Mouse (Mus musculus) embryonic facial prominence, embryonic 11.5 days (tissue): ENCODE measurements around the gene Fam19a5. TPM values are rescaled to one million over a fixed set of nuclear protein-coding genes. Genes with fewer than 3 reads are reported as not detected.

Experiments
- ATAC-seq: fragments of 200-750 bp; cut with Nextera tagmentation; replicated peaks from 2 replicates; pipeline ENCODE4 v1.8.0; 2017; ENCODE audit warnings: low read depth; ENCODE audit not compliant: insufficient number of reproducible peaks, low FRiP score, low TSS enrichment
- DNase-seq: peaks from one replicate; pipeline ENCODE4 v3.0.0-alpha.2; 2015; ENCODE audit warnings: low spot score
- H3K27ac ChIP-seq: fragments of 300-500 bp; sonication (generic); replicated peaks from 2 replicates; pipeline ENCODE4 v1.5.1; 2014; ENCODE audit warnings: mild to moderate bottlenecking, low read depth, low read length, control low read depth
- H3K27me3 ChIP-seq: fragments of 300-500 bp; sonication (generic); 2 replicates; pipeline ENCODE4 v1.6.1; 2014; ENCODE audit warnings: mild to moderate bottlenecking, low read length, moderate library complexity, mixed read lengths; ENCODE audit not compliant: control insufficient read depth, insufficient read depth
- H3K36me3 ChIP-seq: fragments of 300-500 bp; sonication (generic); replicated peaks from 2 replicates; pipeline ENCODE4 v1.6.1; 2014; ENCODE audit warnings: low read depth, mild to moderate bottlenecking, low read length, moderate library complexity, mixed read lengths; ENCODE audit not compliant: control insufficient read depth, insufficient read depth
- H3K4me1 ChIP-seq: fragments of 300-500 bp; sonication (generic); 2 replicates; pipeline ENCODE4 v1.6.1; 2014; ENCODE audit warnings: low read length, mixed read lengths; ENCODE audit not compliant: control insufficient read depth, insufficient read depth
- H3K4me2 ChIP-seq: fragments of 300-500 bp; sonication (generic); 2 replicates; pipeline ENCODE4 v1.6.1; 2014; ENCODE audit warnings: low read depth, mild to moderate bottlenecking, control low read depth, low read length, moderate library complexity
- H3K4me3 ChIP-seq: fragments of 300-500 bp; sonication (generic); 2 replicates; pipeline ENCODE4 v1.5.1; 2014; ENCODE audit warnings: low read depth, low read length, control low read depth
- H3K9ac ChIP-seq: fragments of 300-500 bp; sonication (generic); replicated peaks from 2 replicates; pipeline ENCODE4 v1.6.1; 2014; ENCODE audit warnings: mild to moderate bottlenecking, control low read depth, low read length
- H3K9me3 ChIP-seq: fragments of 300-500 bp; sonication (generic); replicated peaks from 2 replicates; pipeline ENCODE4 v1.6.1; 2016; ENCODE audit warnings: mild to moderate bottlenecking, low read length, inconsistent platforms, mixed read lengths; ENCODE audit not compliant: control insufficient read depth
- WGBS: fragments of 180-500 bp; shearing (Covaris S2); extraction: QIAGEN DNeasy Blood & Tissue Kit; methylation state at CpG from one replicate; pipeline ENCODE4 v1.1.7; 2014; 5-methylcytosine and 5-hydroxymethylcytosine counted together
- polyA plus RNA-seq: library from polyadenylated mRNA; unstranded; fragments of >200 nt; fragmentation: Nextera tagmentation; extraction: Ambion mirVana; gene quantifications from 2 replicates; pipeline ENCODE4 v1.2.1, GENCODE M21; 2014

The Fam19a5 gene
- polyA plus RNA-seq, 1 experiment from 2014 or later, result 3.6 TPM

GRCm38 (mm10) chr15:87545130-87545642 lies 1.1 kb downstream of the Fam19a5 start:
- no peak for DNase-seq
- no peak for ATAC-seq
- Histone ChIP-seq H3K36me3 (no peaks in the 10 kb centered on the region), H3K4me2 (peak overlapping the region; percentile 93), H3K4me3 (peak overlapping the region; percentile 58), H3K9me3 (no peaks in the 10 kb centered on the region), H3K27ac (no peak overlapping the region), H3K9ac (peak overlapping the region; percentile 71), H3K4me1 (no peaks in the 10 kb centered on the region), H3K27me3 (peaks cover 16% of the 10 kb centered on the region)
- WGBS, result 8% methylated on average over 18 of the region's 18 CpGs

- no peak for DNase-seq
- Histone ChIP-seq H3K4me2 (no peak overlapping the region), H3K9ac (no peak overlapping the region)
Observed at GRCm38 (mm10) chr15:87545731-87546360, 1.7 kb downstream of the Fam19a5 start.

GRCm38 (mm10) chr15:87547022-87547421 lies 2.9 kb downstream of the Fam19a5 start:
- Histone ChIP-seq H3K27ac (no peak overlapping the region), H3K9ac (no peak overlapping the region), H3K36me3 (no peaks in the 10 kb centered on the region), H3K27me3 (peaks cover 16% of the 10 kb centered on the region), H3K4me3 (no peak overlapping the region), H3K4me1 (no peaks in the 10 kb centered on the region), H3K9me3 (no peaks in the 10 kb centered on the region), H3K4me2 (no peak overlapping the region)
- 42% methylated on average over 5 of the region's 5 CpGs for WGBS
- DNase-seq (peak; percentile 79), ATAC-seq (no peak)

More at GRCm38 (mm10) chr15:87545731-87546360, 1.7 kb downstream of the Fam19a5 start:
- H3K27me3 ChIP-seq, result peaks cover 16% of the 10 kb centered on the region
- 27% methylated on average over 8 of the region's 8 CpGs for WGBS
- no peaks in the 10 kb centered on the region for H3K4me1 ChIP-seq
- H3K27ac ChIP-seq, result no peak overlapping the region
- peak overlapping the region; percentile 58 for H3K4me3 ChIP-seq
- ATAC-seq, result no peak
- no peaks in the 10 kb centered on the region for H3K9me3 ChIP-seq
- no peaks in the 10 kb centered on the region for H3K36me3 ChIP-seq

GRCm38 (mm10) chr15:87549724-87550123 lies 5.6 kb downstream of the Fam19a5 start:
- Histone ChIP-seq H3K4me1 (no peaks in the 10 kb centered on the region), H3K27ac (no peak overlapping the region), H3K4me3 (no peak overlapping the region), H3K9me3 (no peaks in the 10 kb centered on the region), H3K27me3 (peaks cover 16% of the 10 kb centered on the region), H3K9ac (no peak overlapping the region), H3K4me2 (no peak overlapping the region), H3K36me3 (no peaks in the 10 kb centered on the region)
- ATAC-seq (no peak), DNase-seq (no peak)
- 78% methylated on average over 4 of the region's 4 CpGs for WGBS

GRCm38 (mm10) chr15:87550756-87551155 lies 6.7 kb downstream of the Fam19a5 start:
- Histone ChIP-seq H3K27ac (no peak overlapping the region), H3K9ac (no peak overlapping the region), H3K36me3 (no peaks in the 10 kb centered on the region), H3K9me3 (no peaks in the 10 kb centered on the region), H3K4me1 (no peaks in the 10 kb centered on the region), H3K4me2 (no peak overlapping the region), H3K4me3 (no peak overlapping the region), H3K27me3 (peaks cover 7% of the 10 kb centered on the region)
- 56% methylated on average over 5 of the region's 5 CpGs for WGBS
- no peak for ATAC-seq
- DNase-seq, result peak; percentile 14

GRCm38 (mm10) chr15:87551556-87551955 lies 7.5 kb downstream of the Fam19a5 start:
- Histone ChIP-seq H3K36me3 (no peaks in the 10 kb centered on the region), H3K27ac (no peak overlapping the region), H3K27me3 (no peaks in the 10 kb centered on the region), H3K4me2 (no peak overlapping the region), H3K9me3 (no peaks in the 10 kb centered on the region), H3K9ac (no peak overlapping the region), H3K4me3 (no peak overlapping the region), H3K4me1 (no peaks in the 10 kb centered on the region)
- ATAC-seq (no peak), DNase-seq (no peak)
- WGBS, result 53% methylated on average over 8 of the region's 8 CpGs

GRCm38 (mm10) chr15:87555811-87556210 lies 11.7 kb downstream of the Fam19a5 start:
- no peak for DNase-seq
- H3K27ac ChIP-seq, result no peak overlapping the region
- no peak overlapping the region for H3K4me3 ChIP-seq
- H3K27me3 ChIP-seq, result no peaks in the 10 kb centered on the region
- H3K36me3 ChIP-seq, result no peaks in the 10 kb centered on the region
- ATAC-seq, result no peak
- no peak overlapping the region for H3K9ac ChIP-seq
- no peaks in the 10 kb centered on the region for H3K9me3 ChIP-seq
- H3K4me2 ChIP-seq, result no peak overlapping the region
- 80% methylated on average over 9 of the region's 9 CpGs for WGBS
- H3K4me1 ChIP-seq, result no peaks in the 10 kb centered on the region

- DNase-seq (no peak), ATAC-seq (no peak)
- Histone ChIP-seq H3K4me3 (no peak overlapping the region), H3K9ac (no peak overlapping the region), H3K36me3 (no peaks in the 10 kb centered on the region), H3K4me1 (no peaks in the 10 kb centered on the region), H3K27me3 (no peaks in the 10 kb centered on the region), H3K9me3 (no peaks in the 10 kb centered on the region), H3K27ac (no peak overlapping the region), H3K4me2 (no peak overlapping the region)
- 99% methylated on average over 5 of the region's 5 CpGs for WGBS
Observed at GRCm38 (mm10) chr15:87564331-87564730, 20.2 kb downstream of the Fam19a5 start.
